Mouse (Mus musculus): ENCODE measurements at regions not wholly inside any gene's neighbourhood (a gene's known extent, or its start where the extent isn't known, plus 50 kb on each side); places are given as distances from the start of the nearest gene placed in this dataset.

DNA sequence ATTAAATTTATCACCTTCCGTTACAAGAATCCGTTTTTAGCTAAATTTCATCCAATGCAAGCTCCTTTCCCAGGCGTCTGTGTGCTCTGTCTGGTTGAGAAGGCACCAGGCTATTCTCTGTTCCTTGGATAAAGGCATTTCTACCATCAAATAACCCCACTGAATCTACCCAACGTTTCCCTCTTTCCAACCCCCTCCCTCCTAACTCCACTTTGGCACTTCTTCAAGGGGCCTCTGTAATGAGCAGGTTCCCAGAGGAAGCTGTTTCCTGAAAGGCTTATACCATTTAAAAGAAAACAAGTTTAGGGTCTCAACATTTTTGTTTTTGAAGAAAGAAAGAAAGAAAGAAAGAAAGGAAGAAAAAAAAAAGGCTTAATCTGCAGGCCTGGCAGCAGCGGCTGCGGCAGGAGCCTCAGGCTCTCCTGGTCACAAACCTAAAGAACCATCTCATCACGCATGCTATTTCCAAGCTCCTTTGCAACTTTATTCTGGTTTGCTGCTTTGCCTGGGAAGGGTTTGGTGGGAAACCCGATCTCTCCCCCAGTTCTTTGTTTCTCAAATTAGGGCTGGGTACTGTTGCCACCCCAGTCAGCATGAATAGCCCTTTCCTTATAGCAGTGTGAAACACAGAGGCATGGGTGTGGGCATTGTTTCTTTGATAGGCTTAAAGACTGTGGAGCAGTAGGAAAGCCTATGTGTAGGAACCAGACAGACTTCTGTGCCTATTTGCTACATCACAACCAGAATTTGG lies 160.5 kb upstream of the Tnc start:
- CTCF ChIA-PET: no interaction called here

GRCm38 (mm10) chr4:64200808-64201190 lies 154.0 kb upstream of the Tnc start:
- CTCF ChIA-PET: no interaction called here

DNA sequence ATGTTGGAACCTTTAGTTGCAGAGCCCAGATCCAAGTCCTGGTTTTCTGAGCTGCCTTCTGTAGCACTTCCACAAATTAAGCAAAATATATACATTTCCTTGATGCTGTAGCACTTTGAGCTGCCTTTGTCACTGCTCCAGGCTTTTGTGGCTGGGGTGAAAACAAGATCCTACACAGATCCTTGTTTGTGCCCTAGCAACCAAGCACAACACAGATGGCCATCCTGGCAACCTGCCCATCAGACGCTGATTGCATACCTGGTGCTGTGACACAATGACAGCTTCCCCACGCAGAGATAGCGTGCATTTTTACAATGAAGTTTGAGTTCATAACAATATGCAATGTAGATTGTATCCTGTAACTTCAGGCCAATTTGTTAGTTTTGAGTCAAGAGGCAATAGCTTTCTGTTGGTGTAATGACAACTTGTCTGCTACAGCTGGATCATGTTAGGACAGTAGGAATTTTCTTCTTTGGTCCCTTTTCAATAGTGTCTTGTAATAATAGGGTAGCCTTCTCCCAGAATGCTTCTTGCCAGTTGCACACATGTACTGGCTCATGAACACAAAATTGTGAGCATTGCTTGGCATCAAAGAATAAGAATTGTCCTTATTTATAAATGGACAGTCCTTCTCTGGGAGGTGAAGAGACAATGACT lies 153.5 kb upstream of the Tnc start:
- CTCF ChIA-PET: no interaction called here

DNA sequence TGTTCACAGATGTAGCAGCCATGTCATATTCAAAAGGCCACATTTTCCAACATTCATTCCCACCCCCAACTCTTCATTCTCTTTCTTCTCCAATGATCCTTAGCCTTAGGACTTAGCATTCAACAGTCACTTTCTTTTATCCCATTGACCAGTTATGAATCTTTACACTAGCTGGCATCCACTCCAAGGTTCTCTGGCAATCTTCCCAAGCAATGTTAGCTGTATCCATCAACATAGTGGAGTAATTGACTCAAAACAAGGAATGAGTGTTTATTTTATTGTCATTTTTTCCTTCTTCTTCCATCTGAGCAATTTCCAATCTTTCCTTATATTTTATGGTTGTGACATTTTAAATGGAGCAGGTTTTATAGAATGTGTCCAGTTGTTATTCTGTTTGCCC lies 138.2 kb upstream of the Tnc start:
- CTCF ChIA-PET: no interaction called here

DNA sequence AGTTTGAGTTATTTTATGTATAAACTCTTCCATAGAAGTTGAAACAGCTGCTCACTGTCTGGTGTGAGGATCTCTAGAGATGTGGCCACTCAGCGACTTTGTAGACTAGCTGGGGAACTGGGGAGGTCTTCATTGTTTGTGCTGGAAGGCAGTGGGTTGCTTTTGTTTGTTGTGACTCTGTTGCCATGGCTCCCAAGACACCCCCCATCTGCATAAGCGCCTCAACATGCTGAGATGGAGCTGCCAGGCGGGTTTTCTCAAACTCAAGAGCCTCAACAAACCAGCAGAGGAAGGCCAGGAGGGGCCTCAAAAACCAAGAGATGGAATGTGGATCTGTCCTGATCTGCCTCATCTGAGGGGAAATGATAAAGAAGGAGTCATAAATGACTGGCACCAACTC lies 129.1 kb upstream of the Tnc start:
- CTCF ChIA-PET: no interaction called here

DNA sequence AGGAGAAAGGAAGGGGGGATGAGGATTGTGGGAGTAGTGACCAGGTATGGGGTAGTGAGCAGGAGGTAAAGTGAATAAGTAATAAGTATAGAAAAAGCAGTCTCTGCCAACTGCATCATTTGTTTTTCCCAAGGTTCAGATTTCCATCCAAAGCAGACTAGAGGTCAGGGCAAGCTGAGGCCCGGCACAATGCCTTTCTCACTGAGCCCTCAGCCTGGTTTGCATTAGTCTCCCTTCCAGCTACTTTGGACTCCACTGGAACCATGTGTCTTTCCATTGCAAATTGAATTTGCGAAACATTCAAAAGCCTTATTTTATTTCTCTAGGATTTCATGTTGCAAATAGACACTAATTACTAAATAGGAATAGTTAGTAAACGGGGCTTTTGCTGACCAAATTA lies 124.7 kb upstream of the Tnc start:
- CTCF ChIA-PET: no interaction called here

DNA sequence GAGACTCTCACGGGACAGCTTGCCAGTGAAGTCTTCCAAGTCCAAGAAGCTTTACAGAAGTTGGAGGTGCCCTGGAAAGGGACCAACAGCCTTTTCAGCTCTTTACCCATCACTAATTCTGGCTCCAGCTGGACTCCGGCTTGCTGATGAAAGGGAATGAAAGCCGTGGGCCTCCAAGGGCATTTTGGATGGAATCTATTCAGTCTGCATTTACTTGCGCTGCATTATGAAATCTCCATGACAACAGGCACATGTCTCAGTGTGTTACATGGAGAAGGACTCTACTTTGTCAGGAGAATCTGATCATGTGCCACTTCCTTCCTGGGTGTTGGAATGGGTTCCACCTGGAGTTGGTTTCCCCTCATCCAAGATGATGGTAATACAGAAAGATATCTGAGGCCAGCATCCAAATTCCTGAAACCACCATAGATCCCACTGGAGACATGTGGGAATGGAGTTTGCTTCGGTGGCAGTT lies 102.2 kb upstream of the Tnc start:
- CTCF ChIA-PET: no interaction called here

DNA sequence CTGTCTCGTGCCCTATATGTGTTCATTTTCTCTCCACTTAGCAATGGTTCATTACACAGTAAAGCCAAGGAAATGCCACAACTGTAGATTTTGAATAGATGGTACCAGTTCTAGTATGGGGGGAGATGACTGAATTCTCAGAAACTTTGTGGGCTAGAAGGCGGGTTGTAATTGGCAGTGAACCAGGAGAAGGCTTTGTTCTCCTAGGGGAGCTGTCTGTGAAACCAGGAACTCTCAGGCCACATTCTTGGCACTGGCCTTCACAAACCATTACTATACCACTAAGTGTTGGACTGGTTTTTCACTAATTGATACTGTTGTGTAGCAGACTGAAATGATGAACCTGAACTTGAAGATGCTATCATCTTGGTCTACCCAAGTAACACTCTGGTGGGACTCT lies 99.1 kb upstream of the Tnc start:
- CTCF ChIA-PET: no interaction called here

GRCm38 (mm10) chr4:64142963-64143362 lies 96.1 kb upstream of the Tnc start:
- CTCF ChIA-PET: no interaction called here

- CTCF ChIA-PET: no interaction called here
Observed at GRCm38 (mm10) chr4:64142356-64142787, 95.6 kb upstream of the Tnc start.

GRCm38 (mm10) chr4:64139836-64140235 lies 93.0 kb upstream of the Tnc start:
- CTCF ChIA-PET: no interaction called here

DNA sequence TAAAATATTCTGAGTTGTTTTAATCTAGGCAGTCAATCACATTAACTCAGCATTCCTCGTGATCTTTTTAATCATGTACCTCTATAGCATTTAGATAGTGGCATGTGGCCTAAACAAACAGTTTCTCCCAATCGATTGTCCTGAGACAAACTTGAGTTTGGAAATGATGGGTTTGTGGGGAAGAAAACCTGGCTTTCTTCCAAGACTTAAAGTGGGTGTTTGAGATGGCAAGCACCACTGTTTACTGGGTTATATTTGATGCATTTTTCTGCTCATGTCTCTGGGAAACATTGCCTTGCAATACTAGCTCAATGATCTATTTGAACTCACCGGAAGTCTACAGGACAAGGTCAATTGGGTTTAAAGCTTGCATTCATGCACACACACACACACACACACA lies 88.2 kb upstream of the Tnc start:
- CTCF ChIA-PET: no interaction called here

DNA sequence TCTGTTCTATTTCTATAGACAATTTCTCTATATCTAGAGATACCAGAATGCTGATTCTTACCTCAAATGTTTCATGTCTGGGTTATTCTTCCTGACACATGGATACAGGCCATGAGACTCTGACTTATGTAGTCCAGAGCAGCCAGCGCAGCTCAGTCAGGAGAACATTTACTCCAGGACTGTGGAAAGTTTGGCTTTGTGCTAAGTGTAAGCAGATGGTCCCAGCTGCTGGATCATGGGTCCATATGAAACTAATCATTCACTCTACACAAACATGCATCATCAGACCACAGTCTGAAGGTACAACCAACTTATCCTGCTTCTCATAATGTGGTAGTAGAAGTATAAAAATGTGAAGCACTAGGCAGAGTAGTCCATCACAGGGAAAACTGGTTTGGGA lies 82.5 kb upstream of the Tnc start:
- CTCF ChIA-PET: no interaction called here

- CTCF ChIA-PET: no interaction called here
Observed at GRCm38 (mm10) chr4:64124387-64125088, 77.7 kb upstream of the Tnc start.

DNA sequence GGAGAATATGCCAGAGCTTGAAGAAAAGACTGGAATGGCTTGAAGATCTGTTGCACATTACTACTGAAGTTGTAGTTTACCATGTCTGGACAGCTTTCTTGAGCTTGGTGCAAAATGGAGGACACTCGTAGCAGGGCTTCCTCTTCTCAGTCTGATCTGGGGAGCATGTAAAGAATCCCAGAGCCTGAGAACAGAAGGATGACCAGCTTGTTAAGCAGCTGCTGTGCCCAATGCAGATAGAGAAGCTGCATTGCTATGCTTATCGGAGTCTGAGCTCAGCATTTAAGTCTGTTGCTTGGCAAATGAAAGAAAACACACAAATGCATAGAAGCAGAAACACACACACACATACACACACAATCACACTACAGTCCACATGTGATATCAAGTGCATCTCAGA lies 76.9 kb upstream of the Tnc start:
- CTCF ChIA-PET: no interaction called here

GRCm38 (mm10) chr4:64098247-64098646 lies 51.4 kb upstream of the Tnc start:
- CTCF ChIA-PET: no interaction called here
